Mouse (Mus musculus): ENCODE results near the gene Gm20388.
"Not testable (repeated sequence)": the region's sequence is repeated elsewhere in the genome, so short reads cannot be mapped to it uniquely, and the experiment has no call there.

Gm20388 gene

DNA sequence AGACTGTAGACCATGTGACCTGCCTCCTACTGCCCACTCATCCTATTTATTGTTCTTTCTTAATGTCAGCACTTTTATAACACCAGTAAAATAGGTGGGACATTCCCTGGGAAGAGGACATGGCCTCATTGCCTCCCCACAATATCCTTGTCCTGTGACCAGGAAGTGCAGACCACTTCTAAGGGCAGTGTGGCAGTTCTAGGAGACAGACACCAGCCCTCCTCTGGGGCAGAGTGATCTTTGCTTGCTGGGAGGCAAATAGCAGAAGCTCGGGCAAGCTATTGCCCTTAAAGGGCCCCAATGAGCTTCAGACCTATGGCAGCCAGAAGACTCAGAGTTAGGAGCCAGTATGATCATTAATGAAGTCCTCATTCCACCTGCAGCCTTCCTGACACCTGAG lies 2694.0 kb downstream of the Gm20388 start:
- no peak for DNase-seq (ENCODE audit: low read depth, low spot score)

DNA sequence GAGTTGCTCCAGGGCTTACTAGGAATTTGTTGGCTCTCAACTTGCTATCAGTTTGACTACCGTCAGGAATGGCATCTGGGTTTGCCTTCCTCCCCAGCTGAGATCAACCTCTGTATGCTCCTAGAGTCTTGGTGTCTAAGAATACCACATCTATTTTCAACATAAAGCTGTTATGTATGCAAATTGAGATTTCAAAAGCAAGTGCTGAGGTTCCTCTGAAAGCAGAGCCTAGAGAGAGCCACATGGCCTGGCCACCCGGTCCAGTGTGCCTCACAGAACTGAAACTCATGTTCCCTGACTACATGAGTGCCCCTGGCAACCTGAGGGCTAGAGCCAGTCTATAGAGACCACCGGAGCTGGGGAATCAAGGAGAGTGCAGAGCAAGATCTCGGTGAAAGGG lies 2694.7 kb downstream of the Gm20388 start:
- no peak for DNase-seq (ENCODE audit: low read depth, low spot score)

DNA sequence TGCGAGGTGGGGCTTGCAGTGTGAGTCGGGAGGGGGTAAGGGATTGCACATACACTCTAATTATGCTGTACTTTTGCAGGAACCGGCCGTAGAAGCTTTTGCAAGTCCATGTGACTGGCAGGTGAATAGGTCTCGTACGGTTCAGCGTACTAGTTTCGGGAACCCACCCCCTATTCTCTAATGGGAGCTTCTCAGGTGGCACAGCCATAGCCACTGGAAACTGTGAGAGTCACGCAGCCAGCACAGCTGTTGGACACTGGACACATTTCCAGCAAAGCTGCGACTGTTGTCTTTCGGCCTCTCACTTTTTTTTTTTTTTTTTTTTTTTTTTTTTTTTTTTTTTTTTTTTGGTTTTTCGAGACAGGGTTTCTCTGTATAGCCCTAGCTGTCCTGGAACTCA lies 2696.2 kb downstream of the Gm20388 start:
- no peak for DNase-seq (ENCODE audit: low read depth, low spot score)

DNA sequence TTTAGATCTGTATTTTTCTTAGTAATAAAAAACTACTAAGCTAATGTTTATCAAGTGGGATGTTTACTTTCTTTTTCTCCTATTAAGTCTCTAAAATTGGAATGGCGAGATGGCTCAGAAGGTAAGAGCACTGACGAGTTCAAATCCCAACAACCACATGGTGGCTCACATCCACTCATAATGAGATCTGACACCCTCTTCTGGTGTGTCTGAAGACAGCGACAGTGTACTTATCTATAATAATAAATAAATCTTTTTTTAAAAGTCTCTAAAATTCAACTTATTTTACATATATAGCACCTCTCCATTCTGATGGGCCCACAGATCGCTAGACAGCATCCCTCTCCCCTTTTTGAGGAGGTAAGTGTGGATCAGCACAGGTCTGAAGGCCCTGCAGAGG lies 2699.6 kb downstream of the Gm20388 start:
- no peak for DNase-seq (ENCODE audit: low read depth, low spot score)

DNA sequence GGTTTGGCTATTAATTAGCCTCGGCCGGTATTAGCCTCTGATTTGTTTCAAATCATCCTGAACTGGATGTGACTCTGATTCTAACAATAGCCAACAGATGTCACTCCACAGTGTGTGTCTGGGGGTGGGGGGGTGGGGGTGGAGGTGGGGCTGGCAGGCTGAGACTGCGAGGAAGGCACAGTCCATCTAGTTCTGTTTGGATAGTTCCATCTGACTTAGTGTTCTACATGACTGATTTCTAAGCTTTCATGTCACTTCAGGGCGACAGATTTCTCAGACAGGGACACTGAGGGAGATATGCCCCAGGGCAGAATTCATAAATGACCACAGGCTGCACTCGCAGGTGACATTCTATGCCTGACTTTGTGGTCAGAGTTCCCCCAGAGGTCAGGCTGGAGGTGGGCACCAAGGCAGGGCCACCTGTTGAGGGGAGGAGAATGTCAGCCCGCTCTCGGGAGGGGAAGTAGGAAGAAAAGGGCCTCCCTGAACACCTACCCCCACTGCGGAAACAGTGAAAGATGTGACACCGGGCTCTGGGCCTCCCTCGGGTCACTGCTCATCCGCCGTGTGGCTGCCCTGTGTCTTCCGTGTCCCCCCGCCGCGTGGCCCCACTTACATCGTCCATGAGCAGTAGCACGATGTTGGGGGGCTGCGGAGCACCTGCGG lies 2700.1 kb downstream of the Gm20388 start:
- DNase-seq (ENCODE audit: low read depth, low spot score) = no peak

DNA sequence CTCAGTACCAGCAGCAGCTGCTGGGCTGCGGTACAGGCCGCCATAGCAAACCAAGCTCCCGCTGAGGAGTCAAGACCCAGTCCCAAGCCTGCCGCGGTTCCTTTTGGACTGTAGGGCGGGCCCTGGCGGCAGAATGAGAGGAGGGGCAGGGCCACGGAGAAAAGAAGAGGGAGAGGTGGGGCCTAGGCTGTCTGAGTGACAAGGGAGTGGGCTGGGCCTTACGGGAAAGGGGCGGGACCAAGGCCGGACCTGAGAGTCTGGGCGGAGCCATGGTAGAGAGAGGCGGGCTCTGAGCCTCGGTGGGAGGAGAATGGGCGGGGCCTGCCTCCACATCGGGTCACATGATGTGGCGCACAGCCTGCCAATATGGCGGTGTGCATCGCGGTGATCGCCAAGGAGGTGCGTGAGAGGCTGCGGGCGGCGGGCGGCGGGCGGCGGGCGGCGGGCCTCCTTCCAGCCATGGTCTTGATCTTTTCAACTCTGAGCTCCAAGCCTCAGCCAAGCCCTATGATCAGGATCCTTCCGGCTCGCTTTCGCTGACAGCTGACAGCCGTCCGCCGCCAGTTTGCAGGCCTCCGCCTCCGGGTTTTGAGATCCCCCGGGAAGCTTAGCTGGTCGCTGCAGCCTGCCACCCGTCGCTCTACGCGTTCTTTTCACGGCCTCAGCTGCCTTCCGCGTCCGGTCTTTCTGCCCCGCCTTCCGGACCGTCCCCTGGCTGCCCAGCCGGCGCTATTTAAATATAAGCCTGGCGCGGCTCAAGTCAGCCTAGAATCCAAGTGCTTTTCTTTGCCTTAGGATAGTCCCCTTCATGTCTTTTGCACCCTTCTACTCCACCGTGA lies 2700.9 kb downstream of the Gm20388 start, which contains the start of the genes Galns and Trappc2l:
Gene Galns, minus strand, starts transcription at position 169 of the 839 bp plus-strand sequence.
Gene Trappc2l, plus strand, starts transcription at position 346 of the 839 bp plus-strand sequence.
- DNase-seq (ENCODE audit: low read depth, low spot score) = peak; percentile 98

DNA sequence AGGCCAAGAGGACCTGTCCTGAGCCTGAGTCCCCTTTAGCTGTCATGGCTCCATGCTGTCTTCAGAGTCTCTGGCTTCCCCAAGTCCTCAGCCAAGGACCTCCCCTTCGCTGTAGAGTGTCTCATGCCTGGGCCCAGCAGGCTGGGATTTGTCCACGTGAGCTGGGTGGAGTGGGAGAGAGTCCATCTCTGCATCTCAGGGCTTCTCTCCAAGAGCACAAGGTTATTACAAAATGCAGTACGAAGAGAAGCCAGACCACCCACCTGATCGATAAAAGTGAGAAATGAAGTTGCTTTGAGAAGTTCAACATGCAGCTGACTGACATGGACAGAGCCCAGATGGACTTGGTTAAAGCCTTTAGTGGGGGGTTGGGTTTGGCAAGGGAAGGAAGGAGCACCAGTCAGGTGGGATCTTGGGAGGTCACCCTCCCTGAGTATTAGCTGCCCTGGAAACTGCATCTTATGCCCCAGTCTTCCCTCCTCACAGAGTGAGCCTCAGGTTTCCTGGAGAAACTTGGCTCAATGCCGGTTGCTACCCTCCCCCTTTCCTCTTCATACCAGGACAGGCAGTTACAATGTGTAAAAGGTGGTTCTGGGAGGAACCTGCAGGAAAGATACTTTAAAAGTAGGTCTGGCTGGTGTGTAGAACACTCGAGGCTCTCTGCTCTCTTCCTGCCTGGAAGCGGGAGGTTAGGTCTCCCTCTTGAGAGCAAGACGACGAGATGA lies 2705.7 kb downstream of the Gm20388 start:
- no peak for DNase-seq (ENCODE audit: low read depth, low spot score)

DNA sequence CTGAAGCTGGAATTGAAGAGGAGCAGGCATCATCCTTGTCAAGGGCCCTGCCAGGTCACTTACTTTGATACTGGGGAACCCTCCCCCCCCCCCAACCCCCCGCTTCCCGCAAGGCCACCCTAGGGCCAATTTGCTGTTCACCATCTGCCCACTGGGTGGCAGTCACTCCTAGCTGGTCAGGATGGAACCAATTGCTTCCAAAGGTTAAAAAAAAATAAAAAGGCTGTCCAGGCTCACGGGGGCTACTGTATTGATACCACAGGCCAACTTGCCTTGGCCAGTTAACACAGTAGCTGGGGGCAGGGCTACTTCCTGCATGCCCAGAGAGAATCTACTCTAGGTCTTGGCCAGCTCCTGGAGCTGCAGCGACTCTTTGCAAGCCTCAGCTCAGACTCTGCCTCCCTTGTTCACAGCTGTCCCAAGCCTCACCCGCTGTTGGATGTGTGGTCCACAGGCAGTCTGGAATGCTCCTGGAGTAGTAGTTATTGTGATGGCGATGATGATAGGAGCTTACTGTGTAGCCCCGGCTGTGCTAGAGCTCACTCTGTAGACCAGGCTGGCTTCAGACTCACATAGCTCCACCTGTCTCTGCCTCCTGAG lies 2707.4 kb downstream of the Gm20388 start:
- peak; percentile 79 for DNase-seq (ENCODE audit: low read depth, low spot score)

DNA sequence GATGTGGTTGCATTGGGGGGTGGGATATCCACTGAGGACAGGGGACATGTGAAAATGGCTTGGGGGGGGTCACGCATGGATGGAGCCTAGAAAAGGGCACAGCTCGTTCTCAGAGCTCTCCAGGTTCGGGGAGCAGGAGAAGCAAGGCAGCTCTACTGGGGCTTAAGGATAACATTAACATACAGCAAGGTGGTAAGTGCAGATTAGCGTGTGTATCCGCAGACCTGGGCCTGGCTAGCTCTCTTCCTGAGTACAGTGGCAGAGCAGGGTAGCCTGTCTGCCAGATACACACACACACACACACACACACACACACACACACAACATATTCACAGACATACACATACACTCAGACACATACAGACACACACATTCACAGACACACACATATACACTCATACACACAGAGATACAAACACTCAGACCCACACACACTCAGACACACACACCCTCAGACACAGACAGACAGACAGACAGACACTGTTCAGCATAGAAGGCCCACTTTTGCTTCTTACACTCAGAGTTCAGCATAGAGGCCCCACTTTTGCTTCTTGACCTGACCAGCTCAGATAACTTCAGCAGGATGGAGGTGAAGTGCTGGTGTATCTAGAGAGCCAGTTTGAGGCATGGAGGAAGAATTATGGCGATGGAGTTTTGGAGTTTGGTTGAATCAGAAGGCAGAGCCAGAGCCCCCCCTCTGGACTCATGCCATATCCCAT lies 2708.2 kb downstream of the Gm20388 start:
- DNase-seq (ENCODE audit: low read depth, low spot score) = no peak

DNA sequence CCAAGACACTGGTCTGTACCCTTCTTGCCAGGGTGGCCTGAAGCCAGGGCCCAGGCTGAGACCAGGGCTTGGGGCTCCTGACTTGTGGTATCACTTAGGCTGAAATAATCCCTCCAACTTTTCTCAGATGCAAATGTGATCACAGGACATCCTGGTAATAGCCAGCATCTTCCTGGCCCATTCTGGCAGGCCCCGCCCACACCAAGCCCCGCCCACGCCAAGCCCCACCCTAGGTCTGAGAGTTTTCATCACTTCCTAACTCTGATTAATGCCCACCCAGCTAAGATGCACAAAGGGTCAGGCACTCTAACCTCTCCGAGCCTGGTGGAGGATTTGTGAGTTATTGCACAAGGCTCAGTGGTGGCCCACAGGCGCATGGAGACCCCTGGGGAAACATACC lies 2709.8 kb downstream of the Gm20388 start:
- DNase-seq (ENCODE audit: low read depth, low spot score) = no peak

DNA sequence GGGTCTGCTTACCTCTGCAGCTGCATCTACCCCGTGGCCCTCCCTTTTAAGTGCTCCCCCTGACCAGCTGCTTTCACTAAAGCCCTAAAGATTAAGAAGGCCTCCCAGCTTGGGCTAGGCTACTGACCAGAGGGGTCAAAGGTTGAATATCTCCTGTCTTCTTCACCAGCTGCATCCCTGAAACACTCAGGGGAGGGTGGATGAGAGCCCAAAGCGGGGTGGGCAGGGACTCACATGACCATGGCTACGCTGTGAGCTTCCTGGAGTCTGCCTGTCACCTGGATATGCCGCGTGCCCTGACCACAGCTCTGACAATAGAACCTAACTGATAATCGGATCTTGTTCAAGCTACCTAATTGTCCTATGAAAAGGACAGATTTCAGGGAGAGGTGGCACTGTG lies 2712.1 kb downstream of the Gm20388 start, which contains the start of gene Pabpn1l:
Gene Pabpn1l, minus strand, starts transcription at position 13 of the 400 bp plus-strand sequence.
- no peak for DNase-seq (ENCODE audit: low read depth, low spot score)

DNA sequence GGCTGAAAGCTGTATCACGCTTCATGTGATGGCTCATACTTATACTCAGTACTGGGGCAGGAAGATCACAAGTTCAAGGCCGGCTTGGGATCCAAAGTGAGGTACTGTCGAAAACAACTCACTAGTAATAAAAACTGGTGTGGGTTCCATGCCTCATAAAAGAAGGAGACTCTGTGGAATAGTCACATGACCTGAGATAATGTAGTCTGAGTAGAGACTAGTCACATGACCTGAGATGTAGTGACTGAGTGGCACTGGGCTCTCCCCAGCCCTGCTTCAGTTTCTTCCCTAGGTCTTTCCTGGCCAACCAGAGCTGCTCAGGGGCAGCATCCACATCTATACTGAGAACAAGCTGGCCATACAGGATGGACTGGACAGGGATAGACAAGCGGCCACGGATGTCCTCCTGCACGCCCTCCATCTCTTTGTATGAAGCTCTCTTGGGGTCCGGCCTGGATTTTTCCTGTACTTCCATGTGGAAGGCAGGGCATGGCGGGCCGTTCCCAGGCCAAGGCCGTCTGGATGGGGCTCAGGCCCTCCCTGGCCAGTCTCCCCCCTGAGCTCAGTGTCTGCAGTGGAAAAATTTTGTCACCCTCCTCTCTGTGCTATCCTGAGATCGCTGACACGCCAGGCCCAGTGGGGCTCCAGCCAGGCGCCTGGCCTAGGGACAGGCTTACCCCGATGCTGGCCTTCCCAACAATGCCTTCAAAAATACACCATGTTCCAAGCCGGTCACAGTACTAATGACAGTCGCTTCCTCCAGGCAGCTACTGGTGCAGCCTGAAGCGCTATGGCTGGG lies 2713.4 kb downstream of the Gm20388 start:
- DNase-seq (ENCODE audit: low read depth, low spot score) = no peak

DNA sequence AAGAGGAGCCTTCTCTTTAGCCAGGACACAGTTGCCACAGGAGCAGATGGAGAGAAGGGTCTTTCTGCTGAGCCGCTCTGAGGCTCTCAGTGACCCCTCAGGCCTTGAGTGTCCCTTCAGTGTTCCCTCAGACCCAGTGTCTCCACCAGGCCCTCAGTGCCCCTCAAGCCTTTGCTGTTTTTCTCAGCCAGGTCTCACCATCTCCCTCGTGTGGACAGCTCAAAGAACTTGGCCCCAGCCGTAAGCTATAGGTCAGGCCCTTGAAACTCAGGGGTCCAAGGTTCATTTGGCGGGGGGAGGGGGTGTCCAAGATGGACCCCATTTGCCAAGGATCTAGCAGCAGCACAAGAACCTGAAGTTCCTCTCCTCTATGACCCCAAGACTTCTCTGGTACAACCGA lies 2714.0 kb downstream of the Gm20388 start:
- no peak for DNase-seq (ENCODE audit: low read depth, low spot score)

DNA sequence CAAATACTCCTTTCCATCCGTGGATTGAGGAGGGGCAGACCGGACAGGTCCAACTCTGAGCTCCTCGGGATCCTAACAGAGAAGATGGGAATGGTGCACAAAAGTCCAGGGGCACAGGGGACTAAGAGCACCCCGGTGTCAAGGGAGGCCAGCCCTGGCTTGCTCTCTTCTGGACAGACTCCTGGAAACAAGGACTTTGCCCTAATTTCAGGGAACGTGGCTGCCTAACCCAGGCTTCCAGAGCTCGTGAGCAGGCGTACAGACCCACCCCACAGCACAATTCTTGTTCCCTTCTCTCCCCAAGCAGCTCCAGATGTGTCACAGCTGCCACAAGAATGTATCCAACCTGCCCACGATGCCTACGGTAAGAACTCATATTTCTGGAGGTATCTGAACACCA lies 2715.2 kb downstream of the Gm20388 start:
- no peak for DNase-seq (ENCODE audit: low read depth, low spot score)

DNA sequence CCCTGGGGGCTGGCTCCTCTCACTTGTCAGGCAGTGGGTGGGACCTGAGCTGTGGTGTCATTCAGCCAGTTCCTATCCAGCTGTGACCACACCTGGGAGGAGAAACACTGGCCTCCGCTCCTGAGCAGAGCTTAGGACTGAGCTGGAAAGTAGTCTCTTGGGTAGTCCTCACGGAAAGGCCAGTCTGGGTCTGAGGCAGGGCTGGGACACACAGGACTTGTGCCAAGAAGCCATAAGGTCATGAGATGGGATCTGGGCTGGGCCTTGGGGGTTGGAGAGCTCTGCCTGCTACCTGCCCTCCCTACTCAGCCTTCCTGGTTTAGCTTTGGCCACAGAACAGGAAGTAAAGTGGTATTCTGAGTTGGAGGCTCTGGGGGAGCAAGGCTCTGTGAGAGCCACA lies 2716.3 kb downstream of the Gm20388 start:
- no peak for DNase-seq (ENCODE audit: low read depth, low spot score)

DNA sequence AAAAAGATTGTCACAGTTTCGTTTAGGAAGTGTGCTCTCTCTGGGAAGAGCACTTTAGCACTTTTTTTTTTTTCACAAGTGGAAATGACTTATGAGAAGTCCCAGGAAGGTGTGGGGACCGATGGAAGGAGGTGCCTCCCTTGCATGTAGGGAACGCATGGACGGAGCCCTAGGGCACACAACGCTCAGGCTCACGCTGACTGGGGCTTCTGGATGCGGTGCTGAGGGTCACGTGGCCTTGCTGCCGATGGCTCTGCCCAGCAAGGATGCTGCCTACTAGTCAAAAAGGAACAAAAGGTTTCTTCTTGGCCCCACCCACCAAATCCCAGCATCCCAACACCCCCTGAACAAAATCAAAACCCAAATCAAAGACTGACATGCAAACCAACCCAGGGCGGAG lies 2718.7 kb downstream of the Gm20388 start:
- no peak for DNase-seq (ENCODE audit: low read depth, low spot score)

DNA sequence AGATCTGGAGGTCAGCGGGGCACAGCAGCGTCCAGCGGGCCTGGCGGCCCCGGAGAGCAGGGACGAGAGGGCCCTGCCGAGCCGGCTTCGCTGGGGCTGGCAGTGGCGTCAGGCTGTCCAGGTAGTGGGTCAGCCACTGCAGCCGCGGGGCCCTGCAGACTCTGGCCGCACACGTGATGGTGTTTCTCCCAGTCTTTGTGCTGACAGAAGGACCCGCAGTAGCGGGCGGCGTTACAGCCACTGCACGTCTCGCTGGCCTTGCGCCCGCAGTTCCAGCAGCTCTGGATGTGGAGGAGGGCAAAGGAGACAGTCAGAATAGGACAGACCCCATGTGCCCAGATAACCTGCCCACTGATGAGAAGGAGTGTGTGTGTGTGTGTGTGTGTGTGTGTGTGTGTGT lies 2720.1 kb downstream of the Gm20388 start:
- no peak for DNase-seq (ENCODE audit: low read depth, low spot score)

DNA sequence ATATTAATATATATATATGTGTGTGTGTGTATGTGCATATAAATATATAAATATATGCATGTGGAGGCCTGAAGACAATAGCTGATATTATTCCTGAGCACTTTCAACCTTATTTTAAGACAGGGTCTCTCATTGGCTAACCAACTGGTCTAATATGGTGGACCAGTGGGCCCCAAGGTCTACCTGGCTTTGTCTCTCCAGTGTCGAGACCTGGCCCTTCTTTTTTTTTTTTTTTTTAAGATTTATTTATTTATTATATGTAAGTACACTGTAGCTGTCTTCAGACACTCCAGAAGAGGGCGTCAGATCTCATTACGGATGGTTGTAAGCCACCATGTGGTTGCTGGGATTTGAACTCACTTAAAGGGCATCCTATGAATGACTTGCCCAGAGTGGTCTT lies 2721.5 kb downstream of the Gm20388 start:
- not testable (repeated sequence) for DNase-seq (ENCODE audit: low read depth, low spot score)

DNA sequence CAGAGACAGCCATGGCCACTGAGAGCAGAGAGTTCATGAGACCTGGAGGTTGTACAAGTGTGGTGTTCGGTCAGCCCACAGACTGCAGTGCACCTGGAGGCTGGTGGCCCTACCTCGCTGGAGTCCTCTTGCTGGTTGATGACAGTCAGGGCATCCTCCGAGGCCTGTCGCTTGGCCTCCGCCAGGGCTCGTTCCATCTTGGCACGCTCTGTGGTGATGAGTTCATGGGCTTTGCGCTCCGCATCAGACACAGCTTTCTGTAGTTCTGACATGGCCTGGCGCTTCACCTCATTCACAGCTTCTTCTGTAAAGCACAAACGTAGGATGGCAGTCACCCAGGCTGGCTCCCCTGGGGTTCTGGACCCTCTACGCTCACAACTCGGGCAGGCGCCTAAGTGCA lies 2722.6 kb downstream of the Gm20388 start:
- no peak for DNase-seq (ENCODE audit: low read depth, low spot score)

Data from CD4-positive helper T cell, adult 2 months (primary cell).